Mouse (Mus musculus) brain, embryonic 14.5 days (tissue): ENCODE results near the gene Ppp1r21.

Source experiments
- CTCF ChIP-seq: fragments of 200-500 bp; IDR thresholded peaks from 2 replicates; pipeline ENCODE4 v1.5.1; 2012; ENCODE audit warnings: inconsistent platforms, mild to moderate bottlenecking, moderate library complexity, borderline replicate concordance; ENCODE audit not compliant: insufficient read depth, insufficient read length; ENCODE audit errors: extremely low read depth
- POLR2A ChIP-seq: fragments of 200-500 bp; IDR thresholded peaks from 2 replicates; pipeline ENCODE4 v1.6.1; 2012; ENCODE audit warnings: mild to moderate bottlenecking, inconsistent platforms, borderline replicate concordance; ENCODE audit not compliant: poor library complexity, insufficient read depth, insufficient read length, severe bottlenecking; ENCODE audit errors: extremely low read depth

GRCm38 (mm10) chr17:88603943-88604342 is 74.0 kb downstream of the Ppp1r21 start:
- TF ChIP-seq CTCF (no peak), POLR2A (no peak)
